Mouse (Mus musculus): ENCODE results near the gene Cnot10. TPM values are rescaled to one million over a fixed set of nuclear protein-coding genes. Genes with fewer than 3 reads are reported as not detected.

The Cnot10 gene
- polyA plus RNA-seq, 1 experiment from 2014 or later, result 81.9 TPM

DNA sequence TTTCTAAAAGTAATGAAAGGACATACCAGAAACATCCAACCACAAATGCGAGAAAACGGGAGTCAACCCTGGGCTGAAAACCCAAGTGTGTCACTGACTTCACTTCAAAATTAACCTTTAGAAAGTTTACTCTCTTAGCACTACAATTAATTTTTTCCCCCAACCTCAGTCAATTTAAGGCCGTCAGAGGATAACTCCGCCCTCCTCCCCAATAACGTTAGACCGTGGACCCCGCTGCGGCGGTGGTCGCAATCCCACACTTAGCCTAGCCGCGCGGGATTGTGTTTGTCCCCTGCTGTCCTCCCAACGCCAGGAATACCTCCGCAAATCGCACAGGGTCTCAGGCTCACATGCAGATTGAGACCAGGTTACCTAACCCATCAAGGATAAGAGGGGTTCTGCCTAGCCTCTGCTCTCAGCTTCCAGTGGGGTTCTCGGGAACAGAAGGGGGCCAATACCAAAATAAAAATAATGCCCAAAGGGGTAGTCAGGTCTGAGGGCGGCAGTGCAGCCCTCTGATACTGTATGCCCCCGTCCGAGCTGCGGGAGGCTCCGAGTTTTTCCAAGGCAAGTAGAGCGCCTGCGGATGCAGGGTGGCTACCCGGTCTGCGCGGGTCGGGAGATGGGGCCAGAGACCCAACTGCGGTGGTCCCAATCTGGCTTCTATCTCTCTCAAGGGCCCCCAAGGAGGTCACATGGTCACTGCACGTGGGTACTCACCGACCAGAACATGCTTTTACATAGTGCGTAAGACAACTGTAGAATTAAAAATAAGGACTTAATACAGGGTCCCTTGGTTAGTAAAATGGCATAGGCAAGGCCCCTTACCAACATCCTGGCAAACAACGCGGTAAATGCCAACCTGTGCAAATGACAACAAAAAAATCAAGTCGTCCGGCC, 79.0 kb downstream of the Cnot10 start:
- Histone ChIP-seq H3K36me3 (no peaks in the 10 kb centered on the region), H3K27me3 (no peaks in the 10 kb centered on the region; the same call in none of the 2 replicates), H3K27ac (no peak overlapping the region), H3K4me1 (replicated peaks) (peaks cover 53% of the 10 kb centered on the region), H3K9ac (replicated peaks) (peak overlapping the region; percentile 89), H3K4me3 (replicated peaks) (peak overlapping the region; percentile 72), H3K9me3 (no peaks in the 10 kb centered on the region), H3K4me2 (peak overlapping the region; percentile 91)
- under 1% methylated on average over 36 of the region's 36 CpGs for WGBS
- ATAC-seq (ENCODE audit: insufficient number of reproducible peaks, insufficient read depth, low FRiP score, low TSS enrichment, low read depth), result no peak

DNA sequence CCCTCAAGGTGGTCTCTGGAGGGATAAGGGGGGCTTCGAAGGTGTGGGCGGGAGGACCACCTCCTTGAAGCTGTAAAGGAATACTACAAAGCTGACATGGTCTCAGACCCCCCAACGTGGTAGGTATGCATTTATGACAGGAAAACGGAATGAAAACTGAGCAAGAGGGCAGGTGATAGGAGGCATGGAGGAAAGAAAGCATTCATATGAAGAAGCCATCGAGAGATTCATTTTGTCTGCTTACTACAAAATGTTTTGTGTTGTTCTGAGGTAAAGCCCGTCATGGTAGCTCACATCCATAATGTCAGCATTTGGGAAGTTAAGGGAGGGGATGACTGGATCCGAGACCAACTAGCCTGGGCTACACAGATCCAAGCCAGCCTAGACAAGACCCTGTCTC, 79.8 kb downstream of the Cnot10 start:
- Histone ChIP-seq H3K4me1 (replicated peaks) (peaks cover 54% of the 10 kb centered on the region), H3K4me3 (replicated peaks) (peak overlapping the region; percentile 72)
- 4% methylated on average over 7 of the region's 7 CpGs for WGBS

DNA sequence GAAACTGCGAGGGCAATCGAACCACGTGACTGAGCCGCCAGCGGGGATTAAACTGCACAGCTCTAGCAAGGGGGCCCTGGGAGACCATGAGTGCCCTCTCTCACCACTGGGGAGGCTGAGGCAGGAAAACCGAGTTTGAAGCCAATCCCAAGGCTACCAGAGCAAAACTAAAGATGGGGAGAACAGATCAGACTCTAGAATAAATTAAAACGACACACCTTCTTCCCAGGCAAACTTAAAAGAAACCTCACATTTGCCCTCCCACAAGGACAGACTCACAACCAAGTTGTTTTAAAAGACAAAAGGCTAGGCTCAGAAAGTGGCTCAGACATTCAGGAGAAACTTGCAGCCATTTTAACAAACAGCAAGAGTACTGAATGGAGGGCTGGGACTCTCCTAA, 82.9 kb downstream of the Cnot10 start:
- Histone ChIP-seq H3K9ac (replicated peaks) (no peak overlapping the region), H3K4me1 (replicated peaks) (peaks cover 57% of the 10 kb centered on the region), H3K36me3 (no peaks in the 10 kb centered on the region), H3K4me3 (replicated peaks) (no peak overlapping the region), H3K27me3 (no peaks in the 10 kb centered on the region; the same call in 1 of the 2 replicates), H3K9me3 (no peaks in the 10 kb centered on the region), H3K4me2 (no peak overlapping the region), H3K27ac (no peak overlapping the region)
- 17% methylated on average over 7 of the region's 7 CpGs for WGBS
- ATAC-seq (ENCODE audit: insufficient number of reproducible peaks, insufficient read depth, low FRiP score, low TSS enrichment, low read depth), result no peak

More for the DNA sequence above, 79.8 kb downstream of the Cnot10 start:
- Histone ChIP-seq H3K27me3 (no peaks in the 10 kb centered on the region; the same call in none of the 2 replicates), H3K27ac (no peak overlapping the region), H3K9ac (replicated peaks) (peak overlapping the region; percentile 89; the same call in 1 of the 2 replicates), H3K9me3 (no peaks in the 10 kb centered on the region), H3K36me3 (no peaks in the 10 kb centered on the region), H3K4me2 (peak overlapping the region; percentile 91)
- ATAC-seq (ENCODE audit: insufficient number of reproducible peaks, insufficient read depth, low FRiP score, low TSS enrichment, low read depth), result no peak

DNA sequence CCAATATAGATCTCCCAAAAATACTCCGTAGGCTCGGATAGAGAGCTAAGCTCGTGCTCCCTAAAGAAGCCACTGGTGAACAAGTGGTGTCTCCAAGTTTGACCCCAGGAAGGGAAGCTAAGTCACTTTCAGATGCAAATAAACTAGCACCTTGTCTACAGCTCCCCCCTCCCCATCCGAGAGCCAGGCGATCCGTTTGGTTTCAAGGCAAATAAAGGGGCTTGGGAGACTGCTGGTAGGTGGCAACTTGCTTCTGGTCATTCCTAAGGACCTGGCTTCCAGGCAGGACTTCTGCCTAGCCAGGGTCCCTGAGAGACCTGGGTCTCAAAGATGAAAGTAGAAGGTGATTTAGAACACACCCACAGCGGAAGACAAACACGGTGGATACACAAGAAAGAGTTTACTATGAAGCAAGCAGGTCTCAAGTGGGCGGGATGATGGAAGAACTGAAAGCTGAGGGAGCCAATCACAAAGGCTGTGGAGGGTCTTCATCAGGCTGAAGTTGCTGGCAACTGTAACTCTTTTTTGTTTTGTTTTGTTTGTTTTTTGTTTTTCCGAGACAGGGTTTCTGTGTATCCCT, 83.6 kb downstream of the Cnot10 start:
- no peak overlapping the region for H3K9ac ChIP-seq (replicated peaks)
- no peak overlapping the region for H3K4me3 ChIP-seq (replicated peaks)
- H3K36me3 ChIP-seq, result no peaks in the 10 kb centered on the region
- no peak overlapping the region for H3K4me2 ChIP-seq
- no peaks in the 10 kb centered on the region for H3K9me3 ChIP-seq
- no peak overlapping the region for H3K27ac ChIP-seq
- WGBS, result 38% methylated on average over 10 of the region's 10 CpGs
- no peak for ATAC-seq (ENCODE audit: insufficient number of reproducible peaks, insufficient read depth, low FRiP score, low TSS enrichment, low read depth)
- no peaks in the 10 kb centered on the region; the same call in 1 of the 2 replicates for H3K27me3 ChIP-seq
- peaks cover 53% of the 10 kb centered on the region for H3K4me1 ChIP-seq (replicated peaks)

DNA sequence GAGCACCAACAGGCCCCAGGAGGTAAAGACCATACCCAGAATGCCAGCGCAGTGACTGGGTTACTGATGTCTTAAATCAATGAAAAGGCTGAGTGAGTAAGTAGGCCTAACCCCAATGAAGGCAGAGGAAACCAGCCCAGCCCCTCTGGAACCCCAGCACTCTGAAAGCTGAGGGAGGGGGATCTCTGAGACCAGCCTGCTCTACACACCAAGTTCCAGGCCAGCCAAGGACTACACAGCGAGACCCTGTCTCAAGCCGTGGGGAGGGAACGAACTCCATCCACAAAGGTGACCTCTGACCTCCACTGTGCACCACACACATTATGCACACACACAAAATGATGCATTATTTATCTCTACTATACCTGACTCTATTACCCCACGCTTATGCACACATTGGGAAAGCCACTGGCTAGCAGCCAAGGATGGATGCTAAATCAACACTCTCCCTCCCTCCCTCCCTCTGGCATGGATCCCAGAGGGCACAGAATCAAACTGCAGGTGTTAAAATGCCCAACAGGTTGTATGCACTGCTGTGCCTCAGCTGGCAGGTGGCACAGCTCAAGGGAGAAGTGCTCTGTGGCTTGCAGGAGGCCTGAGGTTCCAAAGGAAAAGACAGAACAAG, 85.5 kb downstream of the Cnot10 start:
- Histone ChIP-seq H3K4me3 (replicated peaks) (no peak overlapping the region), H3K9ac (replicated peaks) (no peak overlapping the region), H3K4me1 (replicated peaks) (peaks cover 45% of the 10 kb centered on the region), H3K9me3 (no peaks in the 10 kb centered on the region), H3K27ac (0 out of 2 replicates have a peak overlapping the region, but pooled peaks have one; percentile 12), H3K4me2 (no peak overlapping the region), H3K36me3 (no peaks in the 10 kb centered on the region), H3K27me3 (no peaks in the 10 kb centered on the region; the same call in 1 of the 2 replicates)
- ATAC-seq (ENCODE audit: insufficient number of reproducible peaks, insufficient read depth, low FRiP score, low TSS enrichment, low read depth), result no peak
- 66% methylated on average over 5 of the region's 5 CpGs for WGBS

DNA sequence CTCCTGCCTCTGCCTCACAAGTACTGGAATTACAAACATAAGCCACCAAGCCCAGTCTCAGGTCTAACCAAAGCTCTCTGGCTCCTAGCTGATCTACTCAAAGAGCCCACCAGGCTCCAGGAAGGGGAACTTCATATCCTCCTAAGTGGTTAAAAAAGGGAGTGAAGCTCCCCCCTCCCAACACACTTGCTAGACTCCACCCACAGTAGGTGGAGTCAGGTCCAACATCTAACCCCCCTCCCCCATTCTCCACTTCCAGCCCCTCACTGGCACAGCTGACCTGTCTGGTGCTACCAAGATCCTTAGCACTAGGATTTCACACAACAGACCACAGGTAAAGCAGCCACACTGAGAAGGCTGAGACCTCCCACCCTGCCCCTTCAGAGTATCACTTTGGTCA, 86.2 kb downstream of the Cnot10 start:
- no peaks in the 10 kb centered on the region; the same call in 1 of the 2 replicates for H3K27me3 ChIP-seq
- H3K9me3 ChIP-seq, result no peaks in the 10 kb centered on the region
- H3K36me3 ChIP-seq, result no peaks in the 10 kb centered on the region
- H3K4me1 ChIP-seq (replicated peaks), result peaks cover 46% of the 10 kb centered on the region
- no peak overlapping the region for H3K4me3 ChIP-seq (replicated peaks)
- H3K27ac ChIP-seq, result no peak overlapping the region
- no peak for ATAC-seq (ENCODE audit: insufficient number of reproducible peaks, insufficient read depth, low FRiP score, low TSS enrichment, low read depth)
- no peak overlapping the region for H3K9ac ChIP-seq (replicated peaks)
- no peak overlapping the region for H3K4me2 ChIP-seq

DNA sequence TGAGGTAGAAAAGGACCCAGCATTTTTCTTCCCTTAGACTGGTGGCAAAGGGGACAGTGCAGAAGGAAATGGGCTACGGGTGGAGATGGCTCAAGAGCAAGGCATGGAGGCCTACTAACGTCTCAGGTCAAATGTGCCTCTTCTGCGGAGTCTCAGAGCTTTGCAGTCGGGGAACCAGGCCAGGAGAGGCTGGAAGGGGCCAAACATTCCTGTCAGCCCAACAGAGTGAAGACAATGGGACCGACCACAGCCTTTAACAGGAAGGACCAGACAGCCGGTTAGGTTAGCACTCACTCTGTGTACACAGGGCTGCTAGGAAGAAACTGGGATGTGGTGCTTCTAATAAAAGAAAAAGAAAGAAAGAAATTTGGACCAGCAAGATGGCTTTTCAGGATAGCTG, 90.0 kb downstream of the Cnot10 start:
- H3K36me3 ChIP-seq, result no peaks in the 10 kb centered on the region
- H3K4me3 ChIP-seq (replicated peaks), result no peak overlapping the region
- no peak overlapping the region for H3K27ac ChIP-seq
- H3K27me3 ChIP-seq, result no peaks in the 10 kb centered on the region
- WGBS, result 35% methylated on average over 6 of the region's 6 CpGs
- H3K4me1 ChIP-seq (replicated peaks), result peaks cover 67% of the 10 kb centered on the region
- no peak for ATAC-seq (ENCODE audit: insufficient number of reproducible peaks, insufficient read depth, low FRiP score, low TSS enrichment, low read depth)
- H3K9me3 ChIP-seq, result no peaks in the 10 kb centered on the region
- no peak overlapping the region for H3K9ac ChIP-seq (replicated peaks)
- no peak overlapping the region for H3K4me2 ChIP-seq

DNA sequence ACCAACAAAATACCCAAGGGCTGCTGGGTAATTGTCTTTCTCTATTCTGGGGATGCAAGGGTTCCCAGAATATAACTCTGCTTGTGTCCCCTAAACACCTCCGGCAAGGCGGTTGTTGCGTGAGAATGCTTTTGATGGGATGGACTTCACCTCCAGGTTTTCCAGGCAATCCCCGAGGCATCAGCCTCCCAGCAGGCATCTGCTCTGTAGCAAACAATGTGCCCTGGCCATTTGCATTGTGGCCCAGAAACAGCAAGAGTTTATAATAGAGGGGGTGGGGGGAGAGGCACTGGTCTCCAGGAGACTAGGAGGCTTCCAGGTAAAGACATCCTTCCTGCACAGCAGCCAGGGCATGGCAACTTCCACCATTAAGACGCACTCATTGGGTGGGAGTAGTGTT, 90.9 kb downstream of the Cnot10 start:
- Histone ChIP-seq H3K36me3 (no peaks in the 10 kb centered on the region), H3K9ac (replicated peaks) (no peak overlapping the region), H3K27me3 (no peaks in the 10 kb centered on the region), H3K4me1 (replicated peaks) (peaks cover 67% of the 10 kb centered on the region), H3K9me3 (no peaks in the 10 kb centered on the region), H3K27ac (no peak overlapping the region), H3K4me2 (no peak overlapping the region), H3K4me3 (replicated peaks) (no peak overlapping the region)
- no peak for ATAC-seq (ENCODE audit: insufficient number of reproducible peaks, insufficient read depth, low FRiP score, low TSS enrichment, low read depth)
- 13% methylated on average over 5 of the region's 5 CpGs for whole genome bisulfite sequencing

DNA sequence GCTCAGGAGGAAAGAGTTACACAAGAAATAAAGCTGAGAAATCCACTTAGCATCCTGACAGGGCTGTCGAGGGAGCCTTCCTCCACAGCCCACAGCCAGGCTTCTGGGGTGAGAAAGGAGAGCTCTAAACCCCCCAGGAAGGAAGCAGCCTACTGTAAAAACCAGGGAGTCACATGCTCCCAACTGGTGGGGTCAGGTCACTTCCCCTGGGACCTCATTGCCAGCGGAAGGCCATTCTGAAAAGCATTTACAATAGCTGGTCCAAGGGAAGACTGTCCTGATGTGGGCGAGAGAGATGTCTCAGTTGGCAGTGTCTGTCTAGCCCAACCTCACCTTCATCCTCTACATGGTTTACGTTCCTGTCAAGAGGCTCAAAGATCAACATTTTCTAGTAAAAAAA, 91.5 kb downstream of the Cnot10 start:
- ATAC-seq (ENCODE audit: insufficient number of reproducible peaks, insufficient read depth, low FRiP score, low TSS enrichment, low read depth), result no peak
- WGBS, result 30% methylated on average over 4 of the region's 4 CpGs
- Histone ChIP-seq H3K4me1 (replicated peaks) (peaks cover 69% of the 10 kb centered on the region), H3K27ac (no peak overlapping the region), H3K9me3 (no peaks in the 10 kb centered on the region), H3K4me3 (replicated peaks) (no peak overlapping the region), H3K4me2 (peak overlapping the region; percentile 24; the same call in 1 of the 2 replicates), H3K27me3 (no peaks in the 10 kb centered on the region), H3K36me3 (no peaks in the 10 kb centered on the region), H3K9ac (replicated peaks) (no peak overlapping the region; the same call in 1 of the 2 replicates)

DNA sequence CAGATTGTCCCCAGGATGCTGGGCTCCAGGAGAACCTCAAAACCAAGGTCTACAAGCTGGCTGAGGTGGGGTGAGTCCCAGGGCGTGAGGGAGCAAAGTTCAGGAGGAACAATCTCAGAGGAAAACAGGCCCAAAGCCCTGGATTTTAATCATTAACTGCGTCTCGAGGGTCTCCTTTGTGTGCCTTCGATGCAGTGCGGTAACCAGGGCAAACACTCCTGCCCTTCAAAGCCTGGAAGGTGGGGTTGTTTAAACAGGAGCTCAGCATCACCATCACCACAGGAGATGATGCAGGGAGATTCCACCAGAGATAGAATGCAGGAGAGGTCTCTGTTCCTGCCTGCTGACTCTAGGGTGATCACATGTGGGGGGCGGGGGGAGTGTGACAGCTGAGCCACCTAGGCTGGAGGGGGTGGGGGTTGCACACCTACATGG, 92.3 kb downstream of the Cnot10 start:
- no peak for ATAC-seq (ENCODE audit: insufficient number of reproducible peaks, insufficient read depth, low FRiP score, low TSS enrichment, low read depth)
- WGBS, result 36% methylated on average over 6 of the region's 6 CpGs
- H3K27ac ChIP-seq, result peak overlapping the region; percentile 20; the same call in 1 of the 2 replicates
- H3K36me3 ChIP-seq, result no peaks in the 10 kb centered on the region
- no peak overlapping the region for H3K9ac ChIP-seq (replicated peaks)
- peaks cover 70% of the 10 kb centered on the region for H3K4me1 ChIP-seq (replicated peaks)
- no peak overlapping the region for H3K4me3 ChIP-seq (replicated peaks)
- no peaks in the 10 kb centered on the region for H3K9me3 ChIP-seq
- no peaks in the 10 kb centered on the region for H3K27me3 ChIP-seq
- no peak overlapping the region for H3K4me2 ChIP-seq

DNA sequence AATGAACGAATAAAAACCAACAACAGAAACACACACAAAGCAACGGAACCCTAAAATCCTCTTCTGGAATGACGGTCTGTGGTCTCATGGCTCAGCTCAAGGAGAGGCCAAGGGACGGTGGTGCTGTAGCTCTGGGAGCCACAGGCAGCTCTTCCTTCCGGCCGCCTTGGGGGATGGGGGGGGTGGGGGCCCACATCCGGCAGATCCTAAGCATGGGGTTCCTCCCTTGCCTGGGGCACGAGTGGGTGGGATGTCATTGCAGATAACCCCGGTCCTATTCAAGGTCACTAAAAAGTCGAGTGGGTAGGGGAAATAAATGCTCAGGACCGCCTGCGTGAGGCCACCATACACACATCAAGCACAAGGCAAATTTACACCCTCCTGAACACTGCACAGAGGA, 93.2 kb downstream of the Cnot10 start:
- Histone ChIP-seq H3K4me2 (no peak overlapping the region), H3K27ac (no peak overlapping the region), H3K27me3 (no peaks in the 10 kb centered on the region), H3K9ac (replicated peaks) (no peak overlapping the region), H3K36me3 (no peaks in the 10 kb centered on the region), H3K4me1 (replicated peaks) (peaks cover 70% of the 10 kb centered on the region), H3K9me3 (no peaks in the 10 kb centered on the region), H3K4me3 (replicated peaks) (no peak overlapping the region)
- 55% methylated on average over 12 of the region's 12 CpGs for WGBS
- ATAC-seq (ENCODE audit: insufficient number of reproducible peaks, insufficient read depth, low FRiP score, low TSS enrichment, low read depth), result no peak

All from limb, embryonic 12.5 days (tissue).